Mouse (Mus musculus) myocyte (in vitro differentiated cells): ENCODE data around the gene T.
"Not testable (repeated sequence)": the region's sequence is repeated elsewhere in the genome, so short reads cannot be mapped to it uniquely, and the experiment has no call there.

Experiments used
- CEBPB ChIP-seq: IDR thresholded peaks from 2 replicates; pipeline ENCODE4 v1.6.1; 2011; ENCODE audit warnings: mild to moderate bottlenecking, moderate library complexity; ENCODE audit not compliant: poor library complexity, insufficient read depth, severe bottlenecking
- E2F4 ChIP-seq: IDR thresholded peaks from one replicate; pipeline ENCODE4 v1.6.1; 2011; ENCODE audit warnings: mild to moderate bottlenecking, control low read depth, moderate library complexity; ENCODE audit not compliant: insufficient read depth
- MAX ChIP-seq: IDR thresholded peaks from one replicate; pipeline ENCODE4 v1.6.1; 2011; ENCODE audit warnings: low read depth, mild to moderate bottlenecking, control low read depth
- MYOD1 ChIP-seq, 3 experiments: IDR thresholded peaks; one replicate each; pipeline ENCODE4 v1.6.1; 2011; ENCODE audit warnings: control low read depth in 2 of 3, low read depth in 2 of 3, mild to moderate bottlenecking in 2 of 3, moderate library complexity in 1 of 3; ENCODE audit not compliant: insufficient read length in 2 of 3, control insufficient read depth in 1 of 3
- MYOG ChIP-seq, 3 experiments: IDR thresholded peaks; one replicate each; pipeline ENCODE4 v1.6.1; 2011; ENCODE audit warnings: control low read depth in 2 of 3, low read depth in 2 of 3, mild to moderate bottlenecking in 2 of 3; ENCODE audit not compliant: insufficient read length in 2 of 3, control insufficient read depth in 1 of 3, insufficient read depth in 1 of 3
- POLR2A ChIP-seq: IDR thresholded peaks from one replicate; pipeline ENCODE4 v1.6.1; 2011; ENCODE audit warnings: low read depth, mild to moderate bottlenecking, control low read depth, moderate library complexity; ENCODE audit not compliant: insufficient read length
- POLR2AphosphoS2 ChIP-seq: IDR thresholded peaks from one replicate; pipeline ENCODE4 v1.6.1; 2011; ENCODE audit warnings: low read depth, control low read depth; ENCODE audit not compliant: insufficient read length
- REST ChIP-seq: IDR thresholded peaks from one replicate; pipeline ENCODE4 v1.6.1; 2011; ENCODE audit warnings: mild to moderate bottlenecking, control low read depth, moderate library complexity; ENCODE audit not compliant: insufficient read depth, insufficient read length
- SRF ChIP-seq: IDR thresholded peaks from one replicate; pipeline ENCODE4 v1.6.1; 2011; ENCODE audit warnings: low read depth; ENCODE audit not compliant: control insufficient read depth, insufficient read length
- TCF12 ChIP-seq: IDR thresholded peaks from one replicate; pipeline ENCODE4 v1.6.1; 2011; ENCODE audit warnings: mild to moderate bottlenecking, control low read depth; ENCODE audit not compliant: poor library complexity, insufficient read depth, severe bottlenecking
- USF1 ChIP-seq: IDR thresholded peaks from one replicate; pipeline ENCODE4 v1.6.1; 2011; ENCODE audit warnings: low read depth, mild to moderate bottlenecking, control low read depth, moderate library complexity

- not testable (repeated sequence) for TF ChIP-seq SRF; POLR2A; REST; POLR2AphosphoS2; MYOD1 (IDR thresholded peaks at IDR 0.05; ENCODE audit: control insufficient read depth in 1 of 3, insufficient read length in 2 of 3, low read depth in 2 of 3); TCF12; E2F4; MAX; USF1; CEBPB; MYOG (IDR thresholded peaks at IDR 0.05; ENCODE audit: control insufficient read depth in 1 of 3, insufficient read depth in 1 of 3, insufficient read length in 2 of 3, low read depth in 2 of 3)
Observed at GRCm38 (mm10) chr17:8408002-8408401, 26.2 kb upstream of the T start.
